Mouse (Mus musculus) erythroblast, embryonic 14.5 days (primary cell): ENCODE measurements around the gene Unk.

ENCODE experiments used
- GATA1 ChIP-seq: IDR thresholded peaks from 2 replicates; pipeline ENCODE4 v1.6.1; 2012; ENCODE audit warnings: low read length, inconsistent platforms, mixed read lengths
- TAL1 ChIP-seq: IDR thresholded peaks from 3 replicates; pipeline ENCODE4 v1.6.1; 2012; ENCODE audit warnings: low read length, inconsistent platforms, mixed read lengths

- no peak for TF ChIP-seq TAL1
- no peak for TF ChIP-seq GATA1
Observed at GRCm38 (mm10) chr11:115997047-115997446, 33.1 kb upstream of the Unk start.
